Mouse (Mus musculus): Measurements from ENCODE around the gene Gli2.

- TF ChIP-seq POLR2A (IDR thresholded peaks at IDR 0.05; ENCODE audit: insufficient read length, low read depth) (no peak), MYOD1 (IDR thresholded peaks at IDR 0.05; ENCODE audit: control insufficient read depth in 1 of 3, insufficient read length in 2 of 3, low read depth in 2 of 3) (no peak), SRF (IDR thresholded peaks at IDR 0.05; ENCODE audit: control insufficient read depth, insufficient read length, low read depth) (no peak), TCF3 (IDR thresholded peaks at IDR 0.05; ENCODE audit: insufficient read length, low read depth) (no peak), TCF12 (IDR thresholded peaks at IDR 0.05; ENCODE audit: insufficient read depth, poor library complexity, severe bottlenecking) (no peak), USF1 (IDR thresholded peaks at IDR 0.05; ENCODE audit: low read depth) (no peak), MAX (IDR thresholded peaks at IDR 0.05; ENCODE audit: low read depth) (no peak), REST (IDR thresholded peaks at IDR 0.05; ENCODE audit: insufficient read depth, insufficient read length) (no peak)
These were observed 22.5 kb upstream of the Gli2 start for GRCm38 (mm10) chr1:119075916-119076315.

Measured in myocyte (in vitro differentiated cells).